Mouse (Mus musculus) gastrocnemius, adult 18-20 months (tissue): ENCODE measurements around the gene Vmn1r41. TPM values are rescaled to one million over a fixed set of nuclear protein-coding genes. Genes with fewer than 3 reads are reported as not detected.

Experiments used
- DNase-seq: peaks from one replicate; pipeline ENCODE4 v3.0.0; 2021; ENCODE audit warnings: low spot score
- long read RNA-seq, 2 experiments: library from polyadenylated mRNA; stranded (forward); transcript quantifications; one replicate each; pipeline ENCODE4 v2.0.0; 2021
- total RNA-seq, 2 experiments: library from RNA; stranded (reverse); gene quantifications; 2 replicates each; pipeline ENCODE4 v1.2.3; 2021

The Vmn1r41 gene
- total RNA-seq = not detected
- long read RNA-seq, experiment 1 = 0 reads
- long read RNA-seq, experiment 2 = 0 reads

GRCm38 (mm10) chr6:89740466-89740865 lies at the start of gene Vmn1r41:
TSS of gene Vmn1r41 (plus strand) at chr6:89740766.
- DNase-seq = no peak

- no peak for DNase-seq
Observed at GRCm38 (mm10) chr6:89706624-89707023, 33.9 kb upstream of the Vmn1r41 start.

GRCm38 (mm10) chr6:89707240-89707639 lies 33.3 kb upstream of the Vmn1r41 start, which contains the start of gene Vmn1r40:
TSS of gene Vmn1r40 (plus strand) at chr6:89707540.
- DNase-seq = no peak

- no peak for DNase-seq
Observed at GRCm38 (mm10) chr6:89718051-89718450, 22.5 kb upstream of the Vmn1r41 start.

GRCm38 (mm10) chr6:89742811-89743210 lies 2.2 kb downstream of the Vmn1r41 start:
- no peak for DNase-seq

GRCm38 (mm10) chr6:89790231-89790630 lies 49.7 kb downstream of the Vmn1r41 start:
- no peak for DNase-seq

Other genes with a start within 250 kb of the Vmn1r41 start
- 1 to 10 TPM; 3.7 to 4.7 TPM for gene Chchd6, start 145.1 kb upstream of the Vmn1r41 start, total RNA-seq
- gene Txnrd3, start 96.8 kb upstream of the Vmn1r41 start, total RNA-seq = 1 to 10 TPM; 3.5 to 4.6 TPM
- not detected for gene Vmn1r40, start 33.2 kb upstream of the Vmn1r41 start, total RNA-seq
- gene Vmn1r42, start 135.6 kb downstream of the Vmn1r41 start, total RNA-seq = not detected
- gene Vmn1r43, start 135.6 kb downstream of the Vmn1r41 start, total RNA-seq = not detected
- gene Vmn1r44, start 142.9 kb downstream of the Vmn1r41 start, total RNA-seq = not detected
- gene Vmn1r45, start 199.8 kb downstream of the Vmn1r41 start, total RNA-seq = not detected
- not detected for gene Vmn1r46, start 228.5 kb downstream of the Vmn1r41 start, total RNA-seq